Mouse (Mus musculus) hindbrain, embryonic 12.5 days (tissue): ENCODE measurements at regions not wholly inside any gene's neighbourhood (a gene's known extent, or its start where the extent isn't known, plus 50 kb on each side); places are given as distances from the start of the nearest gene placed in this dataset.

ENCODE experiments used
- ATAC-seq: fragments of 200-750 bp; cut with Nextera tagmentation; 2 replicates; pipeline ENCODE4 v1.8.0; 2017; ENCODE audit warnings: moderate TSS enrichment; ENCODE audit not compliant: low FRiP score
- H3K27ac ChIP-seq: fragments of 300-500 bp; sonication (generic); 2 replicates; pipeline ENCODE4 v1.5.1; 2016; ENCODE audit warnings: mild to moderate bottlenecking
- H3K27me3 ChIP-seq: fragments of 300-500 bp; sonication (generic); 2 replicates; pipeline ENCODE4 v1.6.1; 2016; ENCODE audit warnings: mild to moderate bottlenecking
- H3K36me3 ChIP-seq: fragments of 300-500 bp; sonication (generic); 2 replicates; pipeline ENCODE4 v1.6.1; 2016; ENCODE audit warnings: mild to moderate bottlenecking
- H3K4me1 ChIP-seq: fragments of 300-500 bp; sonication (generic); 2 replicates; pipeline ENCODE4 v1.6.1; 2016
- H3K4me2 ChIP-seq: fragments of 300-500 bp; sonication (generic); replicated peaks from 2 replicates; pipeline ENCODE4 v1.6.1; 2016; ENCODE audit warnings: mild to moderate bottlenecking
- H3K4me3 ChIP-seq: fragments of 300-500 bp; sonication (generic); 2 replicates; pipeline ENCODE4 v1.5.1; 2016; ENCODE audit warnings: mild to moderate bottlenecking
- H3K9ac ChIP-seq: fragments of 300-500 bp; sonication (generic); 2 replicates; pipeline ENCODE4 v1.6.1; 2016; ENCODE audit warnings: mild to moderate bottlenecking, moderate library complexity
- H3K9me3 ChIP-seq: fragments of 300-500 bp; sonication (generic); replicated peaks from 2 replicates; pipeline ENCODE4 v1.6.1; 2016; ENCODE audit warnings: mild to moderate bottlenecking
- WGBS: fragments of 180-500 bp; shearing (Covaris S2); methylation state at CpG from one replicate; pipeline ENCODE4 v1.1.7; 2016; 5-methylcytosine and 5-hydroxymethylcytosine counted together

DNA sequence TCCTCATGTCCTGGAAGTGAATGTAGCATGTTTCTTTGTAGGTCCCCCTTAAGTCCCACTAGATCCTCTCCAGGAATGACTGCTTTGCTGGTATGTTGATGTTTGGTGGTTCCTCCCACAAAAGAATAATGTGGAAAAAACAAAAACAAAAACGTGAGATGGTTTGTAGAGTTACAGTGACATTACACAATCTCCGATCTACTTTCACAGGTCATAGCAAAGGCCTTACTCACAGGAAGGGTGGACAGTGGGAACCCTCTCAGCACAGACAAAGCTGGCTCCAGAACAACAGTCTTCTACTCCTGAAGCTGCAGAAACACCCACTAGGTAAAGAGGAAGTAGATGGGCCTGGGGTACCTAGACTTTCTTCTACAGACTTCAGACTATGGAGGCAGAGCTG is 122.2 kb downstream of the Cog6 start:
- Histone ChIP-seq H3K27me3 (no peaks in the 10 kb centered on the region), H3K36me3 (no peaks in the 10 kb centered on the region), H3K27ac (no peak overlapping the region), H3K9me3 (no peaks in the 10 kb centered on the region), H3K4me3 (no peak overlapping the region), H3K4me2 (no peak overlapping the region), H3K4me1 (no peaks in the 10 kb centered on the region), H3K9ac (no peak overlapping the region)
- ATAC-seq = no peak
- 91% methylated on average over 2 of the region's 2 CpGs for WGBS

- 81% methylated on average over 4 of the region's 4 CpGs for WGBS
Measured at GRCm38 (mm10) chr3:52889156-52889715, 127.8 kb downstream of the Cog6 start.

DNA sequence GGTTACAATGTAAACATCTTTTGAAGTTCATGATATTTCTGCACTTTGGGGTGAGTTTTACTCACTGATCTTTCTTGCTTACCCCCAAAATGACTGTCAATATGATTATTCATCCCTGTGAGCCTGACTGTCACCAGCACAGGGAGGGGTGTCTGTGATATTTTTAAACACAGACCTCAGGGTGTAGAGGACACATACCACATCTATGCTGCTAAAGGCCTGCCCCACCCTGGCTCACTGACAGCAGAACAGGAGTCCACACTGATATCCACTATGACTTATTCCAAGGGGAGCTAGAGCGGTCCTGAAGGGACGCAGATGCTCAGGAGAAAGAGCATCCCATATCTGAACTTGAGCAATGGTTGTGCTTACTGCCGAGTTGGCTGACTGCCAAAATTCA is 135.1 kb downstream of the Cog6 start:
- no peaks in the 10 kb centered on the region for H3K4me1 ChIP-seq
- WGBS = 92% methylated on average over 3 of the region's 3 CpGs
- H3K9ac ChIP-seq = no peak overlapping the region
- H3K36me3 ChIP-seq = no peaks in the 10 kb centered on the region
- H3K9me3 ChIP-seq = no peaks in the 10 kb centered on the region
- H3K4me3 ChIP-seq = no peak overlapping the region
- no peak overlapping the region for H3K4me2 ChIP-seq
- no peak overlapping the region for H3K27ac ChIP-seq
- ATAC-seq = no peak
- no peaks in the 10 kb centered on the region for H3K27me3 ChIP-seq

More at GRCm38 (mm10) chr3:52889156-52889715, 127.8 kb downstream of the Cog6 start:
- Histone ChIP-seq H3K27me3 (no peaks in the 10 kb centered on the region), H3K4me2 (no peak overlapping the region), H3K9me3 (no peaks in the 10 kb centered on the region), H3K36me3 (no peaks in the 10 kb centered on the region), H3K9ac (no peak overlapping the region), H3K4me1 (no peaks in the 10 kb centered on the region), H3K4me3 (no peak overlapping the region), H3K27ac (no peak overlapping the region)
- ATAC-seq = no peak

DNA sequence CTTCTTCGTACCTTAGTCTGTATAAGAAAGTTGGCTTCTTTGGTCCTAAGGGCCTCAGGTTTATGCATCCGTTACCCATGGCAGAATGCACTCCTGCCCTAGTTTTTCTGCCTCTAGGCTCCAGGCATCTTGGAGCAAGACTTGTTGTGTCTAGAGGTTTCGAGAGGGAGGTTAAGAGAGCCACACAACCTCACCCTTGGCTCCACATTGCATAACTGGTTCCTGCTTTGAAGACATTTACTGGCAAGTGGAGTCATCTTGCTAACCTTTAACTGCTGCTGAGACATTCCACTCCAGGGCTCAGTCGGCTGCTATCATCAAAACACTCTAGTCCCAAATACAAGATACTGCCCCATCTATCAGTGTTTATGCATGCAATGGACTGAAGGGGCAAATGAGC is 135.9 kb downstream of the Cog6 start:
- Histone ChIP-seq H3K4me1 (no peaks in the 10 kb centered on the region), H3K27me3 (no peaks in the 10 kb centered on the region), H3K4me2 (no peak overlapping the region), H3K27ac (no peak overlapping the region), H3K9me3 (no peaks in the 10 kb centered on the region), H3K9ac (no peak overlapping the region), H3K36me3 (no peaks in the 10 kb centered on the region), H3K4me3 (no peak overlapping the region)
- ATAC-seq = no peak
- 84% methylated on average over 4 of the region's 4 CpGs for whole genome bisulfite sequencing

GRCm38 (mm10) chr3:52879700-52880099 is 137.3 kb downstream of the Cog6 start:
- Histone ChIP-seq H3K9me3 (no peaks in the 10 kb centered on the region), H3K4me3 (no peak overlapping the region), H3K9ac (no peak overlapping the region), H3K4me2 (no peak overlapping the region), H3K27ac (no peak overlapping the region), H3K36me3 (no peaks in the 10 kb centered on the region), H3K4me1 (no peaks in the 10 kb centered on the region), H3K27me3 (no peaks in the 10 kb centered on the region)
- 85% methylated on average over 10 of the region's 10 CpGs for WGBS
- no peak for ATAC-seq

GRCm38 (mm10) chr3:52878334-52878733 is 138.7 kb downstream of the Cog6 start:
- Histone ChIP-seq H3K27me3 (no peaks in the 10 kb centered on the region), H3K36me3 (no peaks in the 10 kb centered on the region), H3K4me2 (no peak overlapping the region), H3K4me1 (no peaks in the 10 kb centered on the region), H3K9ac (no peak overlapping the region), H3K4me3 (no peak overlapping the region), H3K9me3 (no peaks in the 10 kb centered on the region), H3K27ac (no peak overlapping the region)
- WGBS = 72% methylated on average over 3 of the region's 3 CpGs
- ATAC-seq = no peak

DNA sequence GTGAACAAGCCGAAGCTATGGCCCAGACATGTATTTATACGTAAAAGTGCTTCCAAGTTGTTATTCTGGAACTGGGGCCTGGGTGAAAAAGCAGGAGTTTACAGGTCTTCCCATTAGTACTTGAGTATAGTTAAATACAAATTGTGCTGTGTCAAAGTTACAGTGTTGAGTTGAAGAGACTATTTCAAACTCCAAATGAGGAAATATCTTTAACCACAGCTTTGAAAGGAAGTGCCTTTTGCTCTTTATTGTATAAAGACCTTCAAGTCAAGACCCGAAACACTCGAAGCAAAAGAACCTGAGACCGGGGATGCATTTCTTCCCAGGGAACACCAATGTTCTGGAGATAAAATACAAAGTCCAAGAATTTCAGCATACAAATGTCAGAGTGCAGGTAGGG is 144.8 kb downstream of the Cog6 start:
- no peaks in the 10 kb centered on the region for H3K36me3 ChIP-seq

GRCm38 (mm10) chr3:52863146-52863849 is 153.7 kb downstream of the Cog6 start:
- Histone ChIP-seq H3K4me2 (no peak overlapping the region), H3K27ac (no peak overlapping the region), H3K36me3 (no peaks in the 10 kb centered on the region), H3K4me1 (peaks cover 5% of the 10 kb centered on the region; the same call in 1 of the 2 replicates), H3K9ac (no peak overlapping the region), H3K9me3 (no peaks in the 10 kb centered on the region), H3K4me3 (no peak overlapping the region), H3K27me3 (peaks cover 5% of the 10 kb centered on the region; the same call in 1 of the 2 replicates)
- WGBS = 88% methylated on average over 8 of the region's 8 CpGs
- ATAC-seq = no peak

More for the DNA sequence above, 144.8 kb downstream of the Cog6 start:
- no peaks in the 10 kb centered on the region for H3K4me1 ChIP-seq
- H3K27ac ChIP-seq = no peak overlapping the region
- H3K4me2 ChIP-seq = no peak overlapping the region
- H3K4me3 ChIP-seq = no peak overlapping the region
- no peak overlapping the region for H3K9ac ChIP-seq
- 85% methylated on average over 5 of the region's 5 CpGs for WGBS
- no peaks in the 10 kb centered on the region for H3K27me3 ChIP-seq
- no peaks in the 10 kb centered on the region for H3K9me3 ChIP-seq
- ATAC-seq = no peak

DNA sequence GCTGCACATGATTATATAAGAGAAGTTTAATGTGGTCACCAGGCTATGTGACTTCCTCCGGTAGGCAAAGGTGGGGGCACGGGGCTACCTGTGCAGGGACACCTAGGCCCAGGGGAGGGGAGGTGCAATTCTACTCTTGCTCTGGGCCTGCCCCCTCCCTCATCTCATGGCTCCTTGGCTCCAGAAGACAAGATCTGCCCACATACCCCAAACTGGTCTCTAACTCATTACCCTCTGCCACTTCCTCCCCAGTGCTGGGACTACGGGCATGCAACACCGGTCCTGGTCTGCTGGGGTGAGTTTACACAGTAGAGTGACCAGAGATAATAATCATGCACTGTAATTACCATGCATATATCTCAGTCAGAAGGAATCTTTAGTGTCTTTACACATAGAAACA is 155.0 kb downstream of the Cog6 start:
- 80% methylated on average over 4 of the region's 4 CpGs for WGBS
- no peak overlapping the region for H3K27ac ChIP-seq
- H3K36me3 ChIP-seq = no peaks in the 10 kb centered on the region

DNA sequence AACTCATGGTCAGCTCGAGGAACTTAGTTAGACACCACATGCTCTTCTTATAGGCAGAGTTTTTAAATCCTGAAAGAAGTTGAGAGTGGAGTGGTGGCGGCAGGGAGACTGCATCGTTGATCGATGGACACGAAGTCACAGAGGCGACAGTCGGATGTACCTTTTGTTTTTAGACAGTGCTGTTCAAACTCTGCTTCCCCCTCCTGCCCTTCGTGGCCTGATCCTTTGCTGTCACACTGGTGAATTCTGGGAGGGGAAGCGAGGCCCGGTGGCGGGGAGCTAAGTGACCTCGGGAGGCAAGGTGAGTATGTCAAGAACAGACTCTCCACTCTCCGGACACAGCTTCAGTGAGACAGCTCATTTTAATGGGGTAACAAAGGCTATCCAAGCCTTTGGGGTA is 155.5 kb downstream of the Cog6 start:
- Histone ChIP-seq H3K9me3 (no peaks in the 10 kb centered on the region), H3K27ac (no peak overlapping the region), H3K27me3 (peaks cover 6% of the 10 kb centered on the region; the same call in 1 of the 2 replicates), H3K4me2 (no peak overlapping the region), H3K4me1 (peaks cover 8% of the 10 kb centered on the region; the same call in 1 of the 2 replicates), H3K9ac (no peak overlapping the region), H3K4me3 (no peak overlapping the region), H3K36me3 (no peaks in the 10 kb centered on the region)
- WGBS = 82% methylated on average over 13 of the region's 13 CpGs
- no peak for ATAC-seq

More for the DNA sequence above, 155.0 kb downstream of the Cog6 start:
- H3K4me3 ChIP-seq = no peak overlapping the region
- H3K9me3 ChIP-seq = no peaks in the 10 kb centered on the region
- peaks cover 6% of the 10 kb centered on the region; the same call in 1 of the 2 replicates for H3K27me3 ChIP-seq
- H3K4me2 ChIP-seq = no peak overlapping the region
- H3K9ac ChIP-seq = no peak overlapping the region
- H3K4me1 ChIP-seq = peaks cover 6% of the 10 kb centered on the region; the same call in 1 of the 2 replicates
- no peak for ATAC-seq

- no peak overlapping the region for H3K9ac ChIP-seq
- ATAC-seq = no peak
- H3K4me1 ChIP-seq = peaks cover 8% of the 10 kb centered on the region; the same call in 1 of the 2 replicates
- H3K4me2 ChIP-seq = no peak overlapping the region
- no peak overlapping the region for H3K4me3 ChIP-seq
- H3K36me3 ChIP-seq = no peaks in the 10 kb centered on the region
- 71% methylated on average over 2 of the region's 2 CpGs for WGBS
- no peak overlapping the region for H3K27ac ChIP-seq
- no peaks in the 10 kb centered on the region for H3K9me3 ChIP-seq
- peaks cover 6% of the 10 kb centered on the region; the same call in 1 of the 2 replicates for H3K27me3 ChIP-seq
Measured at GRCm38 (mm10) chr3:52859848-52860247, 157.2 kb downstream of the Cog6 start.

DNA sequence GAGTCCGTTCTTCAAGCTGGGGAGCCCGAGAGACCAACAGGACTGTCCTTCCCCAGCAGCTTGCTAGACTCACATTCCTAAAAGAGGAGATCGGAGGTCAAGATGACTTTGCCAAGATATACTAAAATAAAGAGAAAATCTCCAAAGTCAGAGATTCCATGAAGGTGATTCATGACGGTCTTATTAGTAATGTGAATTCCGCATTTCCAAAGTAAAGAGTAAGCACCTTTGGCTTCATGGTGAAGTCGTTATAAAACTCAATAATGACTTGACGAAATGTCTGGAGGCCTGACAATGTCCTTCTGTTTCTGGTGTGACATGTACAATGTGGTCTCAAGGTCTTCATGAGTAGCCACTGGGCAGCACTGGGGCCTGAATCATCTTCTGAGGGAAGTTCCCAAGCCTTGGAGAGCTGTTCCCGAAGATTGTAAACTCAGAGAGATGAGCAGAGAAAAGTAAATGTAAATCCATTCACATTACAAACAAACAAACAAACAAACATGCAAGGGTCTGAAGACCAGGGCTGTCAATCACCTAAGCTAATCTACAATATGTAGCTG is 157.7 kb downstream of the Cog6 start:
- H3K4me1 ChIP-seq = peaks cover 8% of the 10 kb centered on the region; the same call in 1 of the 2 replicates
- peaks cover 6% of the 10 kb centered on the region; the same call in 1 of the 2 replicates for H3K27me3 ChIP-seq
- ATAC-seq = no peak
- H3K4me3 ChIP-seq = no peak overlapping the region
- no peak overlapping the region for H3K4me2 ChIP-seq
- H3K9ac ChIP-seq = no peak overlapping the region
- H3K9me3 ChIP-seq = no peaks in the 10 kb centered on the region
- no peaks in the 10 kb centered on the region for H3K36me3 ChIP-seq
- WGBS = 94% methylated on average over 8 of the region's 8 CpGs
- H3K27ac ChIP-seq = no peak overlapping the region
